Mouse (Mus musculus) MEL (cell line): ENCODE measurements at regions not wholly inside any gene's neighbourhood (a gene's known extent, or its start where the extent isn't known, plus 50 kb on each side); places are given as distances from the start of the nearest gene placed in this dataset.

Source experiments
- DNase-seq: peaks from one replicate; pipeline ENCODE4 v3.0.0; 2011; ENCODE audit warnings: low read depth, low spot score
- H3K27ac ChIP-seq: 2 replicates; pipeline ENCODE4 v1.5.1; 2012; ENCODE audit warnings: low read depth, mild to moderate bottlenecking, control low read depth, low read length, moderate library complexity; ENCODE audit not compliant: control insufficient read depth
- H3K27me3 ChIP-seq, 2 experiments: fragments of 150-350 bp in 1 of 2; sonication (generic) in 1 of 2; 2 replicates each; pipeline ENCODE4 v1.6.1; 2012; ENCODE audit warnings: low read length in 2 of 2, mild to moderate bottlenecking in 2 of 2, improper control_type of control experiment in 1 of 2, moderate library complexity in 1 of 2; ENCODE audit not compliant: insufficient read depth in 2 of 2, control insufficient read depth in 1 of 2
- H3K36me3 ChIP-seq, 2 experiments: 2 replicates each; pipeline ENCODE4 v1.6.1; 2012 to 2014; ENCODE audit warnings: low read length in 2 of 2, improper control_type of control experiment in 1 of 2, inconsistent platforms in 1 of 2, mild to moderate bottlenecking in 1 of 2; ENCODE audit not compliant: insufficient read depth in 2 of 2, control insufficient read depth in 1 of 2
- H3K4me1 ChIP-seq, 2 experiments: fragments of 150-350 bp in 1 of 2; sonication (generic) in 1 of 2; 2 replicates each; pipeline ENCODE4 v1.6.1; 2012; ENCODE audit warnings: low read length in 2 of 2, improper control_type of control experiment in 1 of 2, mild to moderate bottlenecking in 1 of 2; ENCODE audit not compliant: insufficient read depth in 2 of 2, control insufficient read depth in 1 of 2
- H3K4me3 ChIP-seq, 2 experiments: fragments of 150-350 bp in 1 of 2; sonication (generic) in 1 of 2; 2 replicates each; pipeline ENCODE4 v1.5.1; 2012; ENCODE audit warnings: low read depth in 2 of 2, low read length in 2 of 2, mild to moderate bottlenecking in 2 of 2, moderate library complexity in 2 of 2, control low read depth in 1 of 2, improper control_type of control experiment in 1 of 2; ENCODE audit not compliant: control insufficient read depth in 1 of 2, insufficient read depth in 1 of 2
- H3K79me2 ChIP-seq: 2 replicates; pipeline ENCODE4 v1.6.1; 2012; ENCODE audit warnings: mild to moderate bottlenecking, low read length, moderate library complexity; ENCODE audit not compliant: control insufficient read depth, poor library complexity, insufficient read depth
- H3K9ac ChIP-seq: 2 replicates; pipeline ENCODE4 v1.6.1; 2012; ENCODE audit warnings: low read depth, mild to moderate bottlenecking, control low read depth, low read length, moderate library complexity; ENCODE audit not compliant: control insufficient read depth, poor library complexity, severe bottlenecking
- H3K9me3 ChIP-seq: fragments of 150-350 bp; sonication (generic); replicated peaks from 2 replicates; pipeline ENCODE4 v1.6.1; 2012; ENCODE audit warnings: mild to moderate bottlenecking, low read length, improper control_type of control experiment, moderate library complexity; ENCODE audit not compliant: insufficient read depth
- CHD2 ChIP-seq: IDR thresholded peaks from 2 replicates; pipeline ENCODE4 v1.6.1; 2011; ENCODE audit warnings: low read length, improper control_type of control experiment
- CTCF ChIP-seq, 3 experiments: IDR thresholded peaks in 2 of 3; conservative IDR thresholded peaks in 1 of 3; 2 replicates each; pipeline ENCODE4 v1.5.1; 2011 to 2012; ENCODE audit warnings: low read length in 3 of 3, low read depth in 2 of 3, mild to moderate bottlenecking in 2 of 3, improper control_type of control experiment in 1 of 3, inconsistent platforms in 1 of 3, mixed read lengths in 1 of 3, moderate library complexity in 1 of 3; ENCODE audit not compliant: control insufficient read depth in 1 of 3, insufficient read depth in 1 of 3, poor library complexity in 1 of 3, severe bottlenecking in 1 of 3
- E2F4 ChIP-seq: IDR thresholded peaks from 2 replicates; pipeline ENCODE4 v1.6.1; 2011; ENCODE audit warnings: low read depth, low read length, improper control_type of control experiment, borderline replicate concordance
- ELF1 ChIP-seq: IDR thresholded peaks from 2 replicates; pipeline ENCODE4 v1.6.1; 2014; ENCODE audit warnings: low read depth, mild to moderate bottlenecking, inconsistent platforms, low read length, improper control_type of control experiment, moderate library complexity
- GABPA ChIP-seq: IDR thresholded peaks from 2 replicates; pipeline ENCODE4 v1.6.1; 2012; ENCODE audit warnings: low read depth, mild to moderate bottlenecking, inconsistent platforms, low read length, improper control_type of control experiment, moderate library complexity
- HCFC1 ChIP-seq: IDR thresholded peaks from 2 replicates; pipeline ENCODE4 v1.6.1; 2012; ENCODE audit warnings: low read depth, mild to moderate bottlenecking, inconsistent platforms, low read length, improper control_type of control experiment, moderate library complexity
- JUND ChIP-seq: IDR thresholded peaks from 2 replicates; pipeline ENCODE4 v1.6.1; 2011; ENCODE audit warnings: low read depth, mild to moderate bottlenecking, improper control_type of control experiment, low read length
- KAT2A ChIP-seq: conservative IDR thresholded peaks from 2 replicates; pipeline ENCODE4 v1.6.1; 2012; ENCODE audit warnings: low read depth, low read length, improper control_type of control experiment, inconsistent platforms
- MAFK ChIP-seq: IDR thresholded peaks from 2 replicates; pipeline ENCODE4 v1.6.1; 2011; ENCODE audit warnings: low read depth, mild to moderate bottlenecking, low read length, improper control_type of control experiment, borderline replicate concordance
- MAZ ChIP-seq: IDR thresholded peaks from 2 replicates; pipeline ENCODE4 v1.6.1; 2012; ENCODE audit warnings: low read depth, mild to moderate bottlenecking, inconsistent platforms, low read length, improper control_type of control experiment
- MYC ChIP-seq: IDR thresholded peaks from 2 replicates; pipeline ENCODE4 v1.6.1; 2011; ENCODE audit warnings: low read depth, mild to moderate bottlenecking, low read length, improper control_type of control experiment, moderate library complexity
- NRF1 ChIP-seq: IDR thresholded peaks from 2 replicates; pipeline ENCODE4 v1.6.1; 2014; ENCODE audit warnings: low read depth, mild to moderate bottlenecking, inconsistent platforms, low read length, improper control_type of control experiment, moderate library complexity; ENCODE audit not compliant: poor library complexity, insufficient read depth, severe bottlenecking
- POLR2AphosphoS2 ChIP-seq: IDR thresholded peaks from 2 replicates; pipeline ENCODE4 v1.6.1; 2011; ENCODE audit warnings: low read length, improper control_type of control experiment
- POLR2AphosphoS5 ChIP-seq: IDR thresholded peaks from 2 replicates; pipeline ENCODE4 v1.6.1; 2012; ENCODE audit warnings: low read depth, borderline replicate concordance, mild to moderate bottlenecking, inconsistent platforms, low read length, moderate library complexity, mixed read lengths
- SIN3A ChIP-seq: IDR thresholded peaks from 2 replicates; pipeline ENCODE4 v1.6.1; 2012; ENCODE audit warnings: low read length, improper control_type of control experiment, inconsistent platforms
- TAL1 ChIP-seq: IDR thresholded peaks from 2 replicates; pipeline ENCODE4 v1.6.1; 2012; ENCODE audit warnings: mild to moderate bottlenecking, inconsistent platforms, low read length, moderate library complexity, mixed read lengths
- UBTF ChIP-seq: IDR thresholded peaks from 2 replicates; pipeline ENCODE4 v1.6.1; 2012; ENCODE audit warnings: low read depth, mild to moderate bottlenecking, inconsistent platforms, low read length, improper control_type of control experiment, moderate library complexity, borderline replicate concordance; ENCODE audit not compliant: insufficient read depth
- USF1 ChIP-seq: IDR thresholded peaks from 2 replicates; pipeline ENCODE4 v1.6.1; 2014; ENCODE audit warnings: low read depth, mild to moderate bottlenecking, inconsistent platforms, low read length, improper control_type of control experiment, moderate library complexity
- USF2 ChIP-seq, 2 experiments: IDR thresholded peaks; 2 replicates each; pipeline ENCODE4 v1.6.1; 2011 to 2012; ENCODE audit warnings: improper control_type of control experiment in 2 of 2, low read length in 2 of 2, borderline replicate concordance in 1 of 2, inconsistent platforms in 1 of 2, low read depth in 1 of 2, mild to moderate bottlenecking in 1 of 2; ENCODE audit not compliant: insufficient read depth in 1 of 2
- ZC3H11A ChIP-seq: IDR thresholded peaks from 2 replicates; pipeline ENCODE4 v1.6.1; 2012; ENCODE audit warnings: low read depth, mild to moderate bottlenecking, inconsistent platforms, low read length, improper control_type of control experiment
- ZMIZ1 ChIP-seq: IDR thresholded peaks from 2 replicates; pipeline ENCODE4 v1.6.1; 2012; ENCODE audit warnings: low read depth, mild to moderate bottlenecking, inconsistent platforms, low read length, improper control_type of control experiment, moderate library complexity

DNA sequence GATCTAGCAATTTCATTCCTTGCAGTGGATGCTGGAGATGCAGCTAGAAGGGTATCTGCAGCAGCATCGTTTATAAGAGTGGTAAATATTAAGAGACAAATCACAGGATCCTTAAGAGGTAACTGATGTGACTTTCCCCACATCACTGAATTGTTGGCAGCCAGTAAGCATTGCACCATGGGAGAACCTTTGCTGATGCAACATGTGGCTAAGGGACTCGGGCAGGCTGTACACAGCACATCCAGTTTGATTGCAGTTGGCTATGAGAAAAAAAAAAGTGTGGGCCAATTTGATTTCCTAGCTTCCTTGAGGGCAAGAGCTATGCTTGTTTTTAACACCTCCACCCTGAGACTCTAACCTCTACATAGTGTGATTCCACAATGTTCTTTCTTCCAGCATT, 179.4 kb downstream of the Ktn1 start:
- Histone ChIP-seq H3K79me2 (no peaks in the 10 kb centered on the region), H3K4me1 (no peaks in the 10 kb centered on the region), H3K36me3 (no peaks in the 10 kb centered on the region), H3K9me3 (no peaks in the 10 kb centered on the region), H3K27ac (no peak overlapping the region), H3K9ac (no peak overlapping the region), H3K4me3 (no peak overlapping the region), H3K27me3 (no peaks in the 10 kb centered on the region)
- DNase-seq: no peak
- no peak for TF ChIP-seq GABPA
- no peak for TF ChIP-seq CTCF (IDR thresholded peaks at IDR 0.05 in 2 of 3, conservative IDR thresholded peaks at IDR 0.05 in 1 of 3; ENCODE audit: control insufficient read depth in 1 of 3, insufficient read depth in 1 of 3, low read depth in 2 of 3, low read length in 3 of 3, poor library complexity in 1 of 3, severe bottlenecking in 1 of 3)
- no peak for TF ChIP-seq KAT2A
- TF ChIP-seq TAL1: no peak

DNA sequence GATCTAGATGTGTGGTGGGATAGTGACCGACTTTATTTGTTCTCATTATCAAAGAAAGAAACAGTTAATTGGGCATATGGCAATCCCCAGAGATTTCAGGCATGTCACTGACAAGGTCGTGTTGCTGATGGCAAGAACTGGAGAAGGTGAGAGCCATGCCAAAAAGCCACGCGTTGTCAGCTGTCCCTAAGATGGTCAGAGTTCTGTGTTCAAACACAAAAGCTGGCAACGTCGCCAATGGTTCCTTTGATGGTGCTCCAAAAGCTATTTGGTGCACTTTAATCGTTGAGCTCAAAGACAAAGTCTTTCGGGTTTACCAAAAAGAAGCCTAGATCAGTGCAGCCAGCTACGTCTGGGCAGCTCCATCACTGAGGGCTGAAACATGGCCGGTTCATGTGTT, 185.4 kb downstream of the Ktn1 start:
- DNase-seq: no peak
- no peaks in the 10 kb centered on the region for H3K36me3 ChIP-seq
- no peak for TF ChIP-seq NRF1
- TF ChIP-seq MAFK: no peak
- H3K4me3 ChIP-seq: no peak overlapping the region
- H3K9ac ChIP-seq: no peak overlapping the region
- no peaks in the 10 kb centered on the region for H3K27me3 ChIP-seq
- H3K4me1 ChIP-seq: no peaks in the 10 kb centered on the region
- H3K79me2 ChIP-seq: no peaks in the 10 kb centered on the region
- no peak overlapping the region for H3K27ac ChIP-seq
- no peaks in the 10 kb centered on the region for H3K9me3 ChIP-seq

DNA sequence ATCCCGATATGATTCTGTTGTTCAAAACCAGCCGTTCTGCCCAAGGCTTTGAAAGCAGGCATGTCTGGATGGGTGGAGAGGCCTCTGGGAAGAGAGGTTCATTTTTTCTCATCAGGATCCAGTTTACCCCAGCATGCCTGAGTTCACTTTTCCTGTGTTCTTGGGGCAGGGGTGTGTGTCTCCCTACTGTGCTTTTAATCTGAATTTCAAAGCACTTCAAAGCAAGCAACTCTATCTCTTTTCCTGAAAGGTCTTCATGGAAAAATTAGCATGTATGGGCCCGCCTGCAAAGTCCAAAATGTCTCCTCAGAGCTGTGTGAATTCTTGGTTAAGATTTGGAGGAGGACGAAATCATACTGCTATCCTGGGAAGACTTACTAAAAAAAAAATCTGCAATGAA, 187.2 kb downstream of the Ktn1 start:
- TF ChIP-seq POLR2AphosphoS2 (no peak), CTCF (IDR thresholded peaks at IDR 0.05 in 2 of 3, conservative IDR thresholded peaks at IDR 0.05 in 1 of 3; ENCODE audit: control insufficient read depth in 1 of 3, insufficient read depth in 1 of 3, low read depth in 2 of 3, low read length in 3 of 3, poor library complexity in 1 of 3, severe bottlenecking in 1 of 3) (no peak), MYC (no peak), POLR2AphosphoS5 (no peak), JUND (no peak), ZC3H11A (no peak), ZMIZ1 (no peak), USF2 (IDR thresholded peaks at IDR 0.05; ENCODE audit: borderline replicate concordance in 1 of 2, insufficient read depth in 1 of 2, low read depth in 1 of 2, low read length in 2 of 2) (no peak), NRF1 (no peak), GABPA (no peak), E2F4 (no peak), SIN3A (no peak), MAFK (no peak), USF1 (no peak), CHD2 (no peak), TAL1 (no peak), MAZ (no peak), UBTF (no peak), HCFC1 (no peak), ELF1 (no peak)
- no peaks in the 10 kb centered on the region for H3K27me3 ChIP-seq
- DNase-seq: no peak
- no peaks in the 10 kb centered on the region for H3K79me2 ChIP-seq
- H3K4me3 ChIP-seq: no peak overlapping the region
- H3K9me3 ChIP-seq: no peaks in the 10 kb centered on the region
- no peak overlapping the region for H3K27ac ChIP-seq
- H3K36me3 ChIP-seq: no peaks in the 10 kb centered on the region
- no peak overlapping the region for H3K9ac ChIP-seq
- no peaks in the 10 kb centered on the region for H3K4me1 ChIP-seq
